8 mouse cellular contexts compared by ENCODE assay signal in the genomic region with DNA sequence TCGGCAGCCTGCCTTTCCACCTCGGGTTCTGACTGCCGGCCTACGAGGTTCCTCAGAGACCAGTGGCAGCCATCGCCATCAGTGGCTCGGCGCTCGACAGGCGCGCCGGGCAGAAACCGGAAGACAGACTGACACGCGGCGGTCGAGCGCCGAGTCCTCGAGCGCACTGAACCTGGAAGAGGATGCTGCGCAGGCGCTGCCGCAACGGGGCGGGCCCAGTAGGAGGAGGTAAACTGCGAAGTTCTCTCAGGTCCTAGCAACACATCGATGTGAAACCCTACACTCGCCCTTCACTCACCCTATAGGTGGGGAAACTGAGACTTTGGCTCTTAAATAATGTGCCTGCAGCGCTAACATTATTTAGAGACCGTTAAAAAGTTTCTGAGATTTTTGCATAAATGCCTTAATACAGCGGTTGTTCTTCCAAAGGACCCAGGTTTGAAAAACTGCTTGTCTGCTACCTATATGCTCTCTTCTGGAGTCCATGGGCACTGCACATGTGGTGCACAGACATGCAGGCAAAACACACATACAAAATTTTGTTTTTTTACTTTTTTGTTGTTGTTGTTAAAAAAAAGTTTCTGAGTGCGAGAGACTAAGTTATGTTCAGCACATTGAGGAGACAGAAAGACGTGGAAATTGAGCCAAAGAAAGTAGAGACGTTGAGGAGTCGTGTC. TPM values are rescaled to one million over a fixed set of nuclear protein-coding genes. Genes with fewer than 3 reads are reported as not detected.
DNase-seq lines count a peak whose midpoint lies in the region; ATAC-seq and TF ChIP-seq lines count a peak whose summit lies in the region.

A gene (minus strand): TSS at position 153 of the 677 bp plus-strand sequence.

- 10% methylated on average over 35 of the region's 35 CpGs for WGBS in kidney, embryonic 14.5 days
- 9% methylated on average over 35 of the region's 35 CpGs for WGBS in limb, embryonic 15.5 days

- peaks cover 18% of the 10 kb centered on the region for H3K4me1 ChIP-seq in bone marrow macrophage, adult 2 months (ENCODE audit: control insufficient read depth, insufficient read depth, low read length)
- H3K4me1 ChIP-seq in embryonic fibroblast, embryonic 13.5 days (ENCODE audit: control insufficient read depth, insufficient read depth, low read length) = no peaks in the 10 kb centered on the region
- peaks cover 13% of the 10 kb centered on the region for H3K4me1 ChIP-seq in kidney, embryonic 14.5 days (ENCODE audit: control insufficient read depth, insufficient read depth, low read length)
- H3K4me1 ChIP-seq in limb, embryonic 15.5 days = peaks cover 11% of the 10 kb centered on the region

- ATAC-seq in kidney, embryonic 14.5 days (ENCODE audit: low FRiP score, low TSS enrichment) = peak; percentile 94
- peak; percentile 91 for ATAC-seq in limb, embryonic 15.5 days (ENCODE audit: insufficient number of reproducible peaks, low FRiP score, low TSS enrichment, low read depth)

- TF ChIP-seq CTCF in bone marrow macrophage, adult 2 months (IDR thresholded peaks at IDR 0.05; ENCODE audit: low read depth, low read length) = no peak
- no peak for TF ChIP-seq CTCF in embryonic fibroblast, embryonic 13.5 days (IDR thresholded peaks at IDR 0.05; ENCODE audit: borderline replicate concordance, insufficient read depth, low read length)

- peak within 1 kb of the TSS; percentile 92 for H3K9ac ChIP-seq in kidney, embryonic 14.5 days (ENCODE audit: low read depth, low read length)
- peak within 1 kb of the TSS; percentile 93 for H3K9ac ChIP-seq in limb, embryonic 15.5 days

- no peaks in the 10 kb centered on the region for H3K27me3 ChIP-seq in kidney, embryonic 14.5 days (ENCODE audit: control insufficient read depth, insufficient read depth, low read length)
- no peaks in the 10 kb centered on the region for H3K27me3 ChIP-seq in limb, embryonic 15.5 days

- peak within 1 kb of the TSS; percentile 49 for H3K27ac ChIP-seq in bone marrow macrophage, adult 2 months (ENCODE audit: insufficient read depth, low read depth, low read length)
- H3K27ac ChIP-seq in embryonic fibroblast, embryonic 13.5 days (ENCODE audit: insufficient read depth, low read length) = peak within 1 kb of the TSS; percentile 41; the same call in 1 of the 2 replicates
- peak within 1 kb of the TSS; percentile 66 for H3K27ac ChIP-seq in kidney, embryonic 14.5 days (ENCODE audit: low read depth, low read length)
- H3K27ac ChIP-seq in limb, embryonic 15.5 days = peak within 1 kb of the TSS; percentile 89

- peak within 1 kb of the TSS; percentile 66 for H3K4me3 ChIP-seq in bone marrow macrophage, adult 2 months (ENCODE audit: insufficient read depth, low read length)
- H3K4me3 ChIP-seq in embryonic fibroblast, embryonic 13.5 days (ENCODE audit: insufficient read depth, low read length) = peak within 1 kb of the TSS; percentile 81
- peak within 1 kb of the TSS; percentile 98 for H3K4me3 ChIP-seq in kidney, embryonic 14.5 days (ENCODE audit: low read length)
- H3K4me3 ChIP-seq in limb, embryonic 15.5 days = peak within 1 kb of the TSS; percentile 99

- TF ChIP-seq POLR2A in bone marrow macrophage, adult 2 months (IDR thresholded peaks at IDR 0.05; ENCODE audit: borderline replicate concordance, low read depth, low read length) = 0 out of 2 replicates have a peak, but pooled peaks have one; percentile 51
- TF ChIP-seq POLR2A in embryonic fibroblast, embryonic 13.5 days (IDR thresholded peaks at IDR 0.05; ENCODE audit: low read depth, low read length) = peak; percentile 80

- H3K4me2 ChIP-seq in kidney, embryonic 14.5 days (replicated peaks; ENCODE audit: low read depth, low read length) = peak within 1 kb of the TSS; percentile 94
- H3K4me2 ChIP-seq in limb, embryonic 15.5 days = peak within 1 kb of the TSS; percentile 86

- H3K36me3 ChIP-seq in kidney, embryonic 14.5 days (ENCODE audit: control insufficient read depth, insufficient read depth, low read length) = 0 out of 2 replicates have a peak, but pooled peaks cover 3% of the 10 kb centered on the region
- peaks cover 14% of the 10 kb centered on the region for H3K36me3 ChIP-seq in limb, embryonic 15.5 days

- DNase-seq in A20 (ENCODE audit: low read depth, low spot score) = peak; percentile 95
- peak; percentile 91 to 93 for DNase-seq in heart, adult 9 months (ENCODE audit: low spot score in 2 of 2)
- DNase-seq in monocyte, adult 2 months (ENCODE audit: low read depth in 1 of 2, low spot score in 2 of 2) = peak; percentile 58 to 83
- DNase-seq in spleen, postnatal 4 days (ENCODE audit: low spot score in 2 of 2) = peak; percentile 89 to 95

- no peaks in the 10 kb centered on the region for H3K9me3 ChIP-seq in kidney, embryonic 14.5 days (ENCODE audit: control insufficient read depth, low read length)
- no peaks in the 10 kb centered on the region for H3K9me3 ChIP-seq in limb, embryonic 15.5 days

RNA-seq across cellular contexts. Expression of the gene that starts here (rescaled TPM):
- polyA plus RNA-seq in bone marrow macrophage, adult 2 months (2012; ENCODE audit: insufficient read depth, insufficient read length, missing spikeins) = 13.2 and 17.0 TPM in 2 replicates
- polyA plus RNA-seq in embryonic fibroblast, embryonic 13.5 days (2011; ENCODE audit: insufficient read length, low read depth, missing spikeins) = 30.8 and 31.7 TPM in 2 replicates
- polyA plus RNA-seq in kidney, embryonic 14.5 days (2014; fragmentation: Nextera tagmentation; extraction: Ambion mirVana) = 10.0 and 16.7 TPM in 2 replicates
- 30.7 and 31.6 TPM in 2 replicates for polyA plus RNA-seq in limb, embryonic 15.5 days (2015; fragmentation: Nextera tagmentation; extraction: Ambion mirVana)

Comparison
In these comparisons a context has a peak if more than half of its experiments do, and no peak if none do; other contexts are left out.
1. Peak in every context shown above with its lines: DNase-seq, ATAC-seq, H3K4me3 ChIP-seq and H3K27ac ChIP-seq.